Mouse (Mus musculus): Measurements from ENCODE around the gene Rbbp6. TPM values are rescaled to one million over a fixed set of nuclear protein-coding genes. Genes with fewer than 3 reads are reported as not detected.

The Rbbp6 gene
- polyA plus RNA-seq, 2 experiments = 34.4 to 66.1 TPM

DNA sequence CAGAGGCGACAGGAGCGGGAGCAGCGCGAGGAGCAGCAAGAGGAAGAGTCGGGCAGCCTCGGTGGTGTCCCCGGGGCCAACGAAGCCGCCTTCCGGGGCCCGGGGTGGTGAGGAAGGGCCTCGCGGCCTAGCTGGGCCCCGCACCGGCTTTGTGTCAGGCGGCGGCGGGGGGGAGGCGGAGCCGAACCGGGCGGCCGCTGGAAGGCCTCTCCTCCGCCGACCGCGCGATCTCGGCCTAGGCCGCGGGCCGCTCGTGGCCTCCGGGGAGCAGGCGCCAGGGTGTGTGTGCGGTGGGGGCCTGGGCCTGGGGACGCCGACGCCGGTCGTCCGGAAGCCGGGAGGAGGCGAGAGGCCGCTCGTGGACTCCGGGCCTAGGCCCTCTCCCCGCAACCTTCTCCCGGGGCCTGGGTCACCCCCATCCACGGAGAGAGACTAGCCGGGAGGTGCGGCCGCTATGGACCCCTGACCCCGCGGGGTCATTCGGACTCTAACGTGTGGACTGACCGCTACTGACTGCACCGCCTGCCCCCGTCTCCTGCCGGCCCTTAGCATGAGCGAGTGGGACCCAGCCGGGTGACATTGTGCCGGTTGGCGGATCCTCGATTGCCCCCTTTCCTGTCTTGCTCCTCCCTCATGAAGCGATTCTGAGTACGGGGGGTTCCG is 4.8 kb downstream of the Rbbp6 start:
- no peaks in the 10 kb centered on the region for H3K9me3 ChIP-seq (ENCODE audit: control insufficient read depth, low read length)
- under 1% methylated on average over 28 of the region's 69 CpGs for WGBS
- peak overlapping the region; percentile 94 for H3K27ac ChIP-seq (replicated peaks; ENCODE audit: low read depth, low read length)
- no peak for TF ChIP-seq POLR2A (IDR thresholded peaks at IDR 0.05; ENCODE audit: borderline replicate concordance, extremely low read depth, insufficient read depth, insufficient read length)
- H3K4me1 ChIP-seq (ENCODE audit: control insufficient read depth, insufficient read depth, low read length) = peaks cover 19% of the 10 kb centered on the region
- H3K4me2 ChIP-seq (replicated peaks; ENCODE audit: low read depth, low read length, severe bottlenecking) = peak overlapping the region; percentile 89
- H3K27me3 ChIP-seq (ENCODE audit: control insufficient read depth, insufficient read depth, low read length) = no peaks in the 10 kb centered on the region
- peak; percentile 32; the same call in 1 of the 2 replicates for ATAC-seq (ENCODE audit: low FRiP score, low read depth)
- H3K4me3 ChIP-seq (replicated peaks; ENCODE audit: low read length) = peak overlapping the region; percentile 96
- H3K36me3 ChIP-seq (ENCODE audit: control insufficient read depth, insufficient read depth, low read length) = peaks cover 13% of the 10 kb centered on the region
- DNase-seq (ENCODE audit: low spot score) = no peak
- H3K9ac ChIP-seq (ENCODE audit: low read depth, low read length, severe bottlenecking) = peak overlapping the region; percentile 100

DNA sequence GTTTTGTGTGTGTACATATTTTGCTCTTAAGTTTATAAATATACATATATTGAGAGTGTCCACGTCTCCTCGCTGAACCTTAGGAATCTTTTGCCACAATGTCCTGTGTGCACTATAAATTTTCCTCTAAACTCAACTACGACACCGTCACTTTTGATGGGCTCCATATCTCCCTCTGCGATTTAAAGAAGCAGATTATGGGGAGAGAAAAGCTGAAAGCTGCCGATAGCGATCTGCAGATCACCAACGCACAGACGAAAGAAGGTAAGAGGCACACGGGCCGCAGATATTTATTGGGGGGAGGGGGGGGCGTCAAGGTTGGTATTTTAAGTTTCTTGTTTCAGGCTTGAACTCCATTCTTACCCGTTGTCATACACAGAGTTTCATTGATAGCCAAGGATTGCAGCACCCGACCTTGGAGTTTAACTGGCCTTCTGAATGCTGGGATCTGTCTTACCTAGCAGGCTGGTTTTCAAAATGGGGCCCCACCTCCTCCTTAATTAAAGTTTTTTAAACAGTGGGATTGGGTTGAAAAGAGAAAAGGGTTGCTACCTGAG is 5.5 kb downstream of the Rbbp6 start:
- Histone ChIP-seq H3K27me3 (ENCODE audit: control insufficient read depth, insufficient read depth, low read length) (no peaks in the 10 kb centered on the region), H3K4me3 (replicated peaks; ENCODE audit: low read length) (peak overlapping the region; percentile 96), H3K36me3 (ENCODE audit: control insufficient read depth, insufficient read depth, low read length) (peaks cover 13% of the 10 kb centered on the region), H3K4me2 (replicated peaks; ENCODE audit: low read depth, low read length, severe bottlenecking) (peak overlapping the region; percentile 89), H3K9ac (ENCODE audit: low read depth, low read length, severe bottlenecking) (peak overlapping the region; percentile 100), H3K27ac (replicated peaks; ENCODE audit: low read depth, low read length) (peak overlapping the region; percentile 94; the same call in 1 of the 2 replicates), H3K9me3 (ENCODE audit: control insufficient read depth, low read length) (no peaks in the 10 kb centered on the region), H3K4me1 (ENCODE audit: control insufficient read depth, insufficient read depth, low read length) (peaks cover 19% of the 10 kb centered on the region)
- TF ChIP-seq POLR2A (IDR thresholded peaks at IDR 0.05; ENCODE audit: borderline replicate concordance, extremely low read depth, insufficient read depth, insufficient read length) = no peak
- WGBS = 1% methylated on average over 14 of the region's 14 CpGs
- DNase-seq (ENCODE audit: low spot score) (no peak), ATAC-seq (ENCODE audit: low FRiP score, low read depth) (no peak)

DNA sequence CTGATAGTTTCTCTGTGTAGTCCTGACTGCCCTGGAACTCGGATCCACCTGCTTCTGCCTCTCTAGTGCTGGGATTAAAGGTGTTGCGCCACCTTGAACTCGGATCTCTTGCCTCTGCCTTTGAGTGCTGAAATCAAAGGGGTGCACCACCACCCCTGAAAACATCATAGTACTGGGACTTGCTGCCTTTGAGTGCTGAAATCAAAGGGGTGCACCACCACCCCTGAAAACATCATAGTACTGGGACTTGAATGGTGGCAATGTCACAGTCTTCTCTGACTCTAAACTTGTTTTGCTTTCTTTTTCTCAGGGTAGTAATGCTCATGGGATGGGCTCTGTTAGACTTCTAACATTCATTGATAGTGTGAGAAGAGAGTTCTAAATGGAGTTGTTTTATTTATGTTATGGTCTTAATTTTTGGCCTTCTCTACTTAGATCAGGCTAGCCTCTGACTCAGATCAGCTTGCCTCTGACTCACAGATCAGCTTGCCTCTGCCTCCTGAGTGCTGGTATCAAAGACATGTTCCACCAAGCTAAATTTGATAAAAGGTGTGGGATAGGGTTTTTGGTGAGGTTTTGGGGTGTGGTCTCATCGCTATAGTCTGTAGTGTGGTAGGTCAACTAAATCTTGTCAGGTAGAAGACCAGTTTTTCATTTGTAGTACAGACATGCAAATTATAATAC is 6.7 kb downstream of the Rbbp6 start:
- no peaks in the 10 kb centered on the region for H3K9me3 ChIP-seq (ENCODE audit: control insufficient read depth, low read length)
- no peak overlapping the region for H3K27ac ChIP-seq (replicated peaks; ENCODE audit: low read depth, low read length)
- no peak for TF ChIP-seq POLR2A (IDR thresholded peaks at IDR 0.05; ENCODE audit: borderline replicate concordance, extremely low read depth, insufficient read depth, insufficient read length)
- DNase-seq (ENCODE audit: low spot score) (no peak), ATAC-seq (ENCODE audit: low FRiP score, low read depth) (no peak)
- H3K4me2 ChIP-seq (replicated peaks; ENCODE audit: low read depth, low read length, severe bottlenecking) = peak overlapping the region; percentile 89
- peak overlapping the region; percentile 96 for H3K4me3 ChIP-seq (replicated peaks; ENCODE audit: low read length)
- 90% methylated on average over 4 of the region's 4 CpGs for WGBS
- peak overlapping the region; percentile 100 for H3K9ac ChIP-seq (ENCODE audit: low read depth, low read length, severe bottlenecking)
- no peaks in the 10 kb centered on the region for H3K27me3 ChIP-seq (ENCODE audit: control insufficient read depth, insufficient read depth, low read length)
- H3K36me3 ChIP-seq (ENCODE audit: control insufficient read depth, insufficient read depth, low read length) = peaks cover 21% of the 10 kb centered on the region
- peaks cover 19% of the 10 kb centered on the region for H3K4me1 ChIP-seq (ENCODE audit: control insufficient read depth, insufficient read depth, low read length)

DNA sequence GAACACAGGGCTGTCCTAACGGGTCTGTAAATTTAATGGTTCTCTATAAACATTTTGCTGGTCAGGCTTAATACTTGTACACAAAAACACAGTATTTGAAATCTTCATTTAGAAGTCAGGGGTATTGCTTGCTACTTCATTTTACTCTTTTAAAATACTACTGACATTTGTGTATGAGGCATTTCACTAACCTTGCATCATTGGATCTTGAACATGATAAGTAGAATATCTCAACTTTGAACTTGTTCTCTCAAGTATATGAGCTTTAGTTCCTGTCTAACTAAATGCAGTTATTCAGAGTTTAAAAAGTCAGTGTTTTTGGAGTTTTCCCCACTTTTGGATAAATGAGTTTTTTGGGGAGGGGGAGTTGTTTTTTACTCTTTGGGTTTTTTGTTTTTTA is 14.0 kb downstream of the Rbbp6 start:
- no peaks in the 10 kb centered on the region for H3K27me3 ChIP-seq (ENCODE audit: control insufficient read depth, insufficient read depth, low read length)
- no peak overlapping the region for H3K9ac ChIP-seq (ENCODE audit: low read depth, low read length, severe bottlenecking)
- no peak overlapping the region for H3K4me2 ChIP-seq (replicated peaks; ENCODE audit: low read depth, low read length, severe bottlenecking)
- no peaks in the 10 kb centered on the region for H3K4me1 ChIP-seq (ENCODE audit: control insufficient read depth, insufficient read depth, low read length)
- WGBS = 39% methylated on average over 1 of the region's 1 CpGs
- H3K36me3 ChIP-seq (ENCODE audit: control insufficient read depth, insufficient read depth, low read length) = peaks cover 44% of the 10 kb centered on the region
- TF ChIP-seq POLR2A (IDR thresholded peaks at IDR 0.05; ENCODE audit: borderline replicate concordance, extremely low read depth, insufficient read depth, insufficient read length) = no peak
- no peaks in the 10 kb centered on the region for H3K9me3 ChIP-seq (ENCODE audit: control insufficient read depth, low read length)
- no peak for DNase-seq (ENCODE audit: low spot score)
- ATAC-seq (ENCODE audit: low FRiP score, low read depth) = no peak
- H3K4me3 ChIP-seq (replicated peaks; ENCODE audit: low read length) = no peak overlapping the region
- H3K27ac ChIP-seq (replicated peaks; ENCODE audit: low read depth, low read length) = no peak overlapping the region

DNA sequence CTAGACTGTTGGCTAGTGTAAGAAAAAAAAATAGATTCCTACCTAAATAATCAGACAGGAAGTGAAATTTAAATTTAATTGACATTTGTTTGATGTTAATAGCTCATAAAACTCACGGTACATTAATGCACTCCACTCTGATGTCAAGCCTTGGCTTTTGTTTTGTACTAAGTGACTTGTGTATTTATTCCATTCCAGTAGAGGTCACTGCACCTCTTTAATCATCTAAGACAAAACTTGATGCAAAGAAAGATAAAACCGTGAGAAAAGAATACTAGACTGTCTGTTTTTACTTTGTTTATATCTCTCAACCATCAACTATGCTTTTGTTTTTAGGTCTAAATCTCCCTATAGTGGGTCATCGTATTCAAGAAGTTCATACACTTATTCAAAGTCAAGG is 32.7 kb downstream of the Rbbp6 start:
- Histone ChIP-seq H3K9ac (ENCODE audit: low read depth, low read length, severe bottlenecking) (no peak overlapping the region), H3K4me3 (replicated peaks; ENCODE audit: low read length) (no peak overlapping the region), H3K27ac (replicated peaks; ENCODE audit: low read depth, low read length) (no peak overlapping the region), H3K36me3 (ENCODE audit: control insufficient read depth, insufficient read depth, low read length) (peaks cover 92% of the 10 kb centered on the region), H3K4me1 (ENCODE audit: control insufficient read depth, insufficient read depth, low read length) (no peaks in the 10 kb centered on the region), H3K4me2 (replicated peaks; ENCODE audit: low read depth, low read length, severe bottlenecking) (no peak overlapping the region), H3K27me3 (ENCODE audit: control insufficient read depth, insufficient read depth, low read length) (no peaks in the 10 kb centered on the region), H3K9me3 (ENCODE audit: control insufficient read depth, low read length) (no peaks in the 10 kb centered on the region)
- TF ChIP-seq POLR2A (IDR thresholded peaks at IDR 0.05; ENCODE audit: borderline replicate concordance, extremely low read depth, insufficient read depth, insufficient read length) = no peak
- no peak for ATAC-seq (ENCODE audit: low FRiP score, low read depth)
- DNase-seq (ENCODE audit: low spot score) = no peak
- WGBS = 75% methylated on average over 3 of the region's 3 CpGs
